Comparison of ENCODE assay signal across 14 mouse cellular contexts in genomic region chr10:94449676-94450075, GRCm38 (mm10).
DNase-seq lines count a peak whose midpoint lies in the region; ATAC-seq and TF ChIP-seq lines count a peak whose summit lies in the region.
"Had no signal": no experiment of that assay in that cellular context is flagged by ENCODE, and none has a peak within 500 bp of the region (broad histone marks: within the 10 kb centered on the region; RNA-seq: fewer than 3 reads in every experiment).

No protein-coding gene starts in this region.

- H3K9me3 ChIP-seq in kidney, embryonic 16.5 days (ENCODE audit: low read length) = no peaks in the 10 kb centered on the region
- H3K9me3 ChIP-seq in forebrain, embryonic 12.5 days = no peaks in the 10 kb centered on the region
- H3K9me3 ChIP-seq: hindbrain, embryonic 12.5 days; midbrain, embryonic 10.5 days had no signal

- H3K27ac ChIP-seq in gastrocnemius, adult 2 months = no peak overlapping the region
- H3K27ac ChIP-seq in kidney, embryonic 16.5 days (ENCODE audit: low read length) = no peak overlapping the region
- no peak overlapping the region for H3K27ac ChIP-seq in forebrain, embryonic 12.5 days
- H3K27ac ChIP-seq: hindbrain, embryonic 12.5 days; midbrain, embryonic 10.5 days had no signal

- no peak overlapping the region for H3K9ac ChIP-seq in kidney, embryonic 16.5 days (replicated peaks; ENCODE audit: low read length)
- H3K9ac ChIP-seq in forebrain, embryonic 12.5 days = no peak overlapping the region
- H3K9ac ChIP-seq: hindbrain, embryonic 12.5 days had no signal

- TF ChIP-seq CTCF in gastrocnemius, adult 2 months (IDR thresholded peaks at IDR 0.05) = no peak

- no peak for DNase-seq in gastrocnemius, adult 2 months
- DNase-seq in gastrocnemius, postnatal 14 days = no peak
- peak; percentile 32 to 36 for DNase-seq in kidney, adult 8-10 months
- peak; percentile 43 for DNase-seq in ovary, adult 18-20 months (ENCODE audit: low spot score)
- no peak for DNase-seq in ovary, postnatal 10 days (ENCODE audit: low spot score)
- DNase-seq: cerebellum, adult 9-11 months; kidney, postnatal 14 days; layer of hippocampus, postnatal 36 days; right cerebral cortex, postnatal 14 days had no signal

- H3K4me1 ChIP-seq in kidney, embryonic 16.5 days (ENCODE audit: insufficient read depth, low read length) = peaks cover 6% of the 10 kb centered on the region
- H3K4me1 ChIP-seq in forebrain, embryonic 12.5 days = no peaks in the 10 kb centered on the region
- H3K4me1 ChIP-seq: hindbrain, embryonic 12.5 days had no signal

- no peak overlapping the region for H3K4me2 ChIP-seq in kidney, embryonic 16.5 days (replicated peaks; ENCODE audit: low read depth, low read length)
- H3K4me2 ChIP-seq in forebrain, embryonic 12.5 days = no peak overlapping the region
- H3K4me2 ChIP-seq: hindbrain, embryonic 12.5 days had no signal

- no peaks in the 10 kb centered on the region for H3K27me3 ChIP-seq in kidney, embryonic 16.5 days (ENCODE audit: insufficient read depth, low read length)
- H3K27me3 ChIP-seq in forebrain, embryonic 12.5 days = no peaks in the 10 kb centered on the region
- H3K27me3 ChIP-seq: hindbrain, embryonic 12.5 days had no signal

- peak overlapping the region; percentile 35; the same call in 1 of the 2 replicates for H3K4me3 ChIP-seq in gastrocnemius, adult 2 months
- no peak overlapping the region for H3K4me3 ChIP-seq in kidney, embryonic 16.5 days (ENCODE audit: low read length)
- H3K4me3 ChIP-seq in forebrain, embryonic 12.5 days (replicated peaks) = no peak overlapping the region
- H3K4me3 ChIP-seq: hindbrain, embryonic 12.5 days; midbrain, embryonic 10.5 days had no signal

- no peaks in the 10 kb centered on the region for H3K36me3 ChIP-seq in kidney, embryonic 16.5 days (ENCODE audit: insufficient read depth, low read length)
- H3K36me3 ChIP-seq in forebrain, embryonic 12.5 days (replicated peaks) = no peaks in the 10 kb centered on the region
- H3K36me3 ChIP-seq: hindbrain, embryonic 12.5 days; midbrain, embryonic 10.5 days had no signal

- ATAC-seq in kidney, embryonic 16.5 days (ENCODE audit: low FRiP score, low TSS enrichment) = no peak
- peak; percentile 93 for ATAC-seq in megakaryocyte-erythroid progenitor cell, adult 5-6 weeks (replicated peaks; ENCODE audit: low FRiP score, low TSS enrichment, poor library complexity, severe bottlenecking)
- ATAC-seq in forebrain, embryonic 12.5 days (ENCODE audit: low FRiP score) = no peak

- 49% methylated on average over 3 of the region's 3 CpGs for WGBS in kidney, embryonic 16.5 days
- WGBS in forebrain, embryonic 12.5 days = 65% methylated on average over 3 of the region's 3 CpGs

- intact Hi-C loops in gastrocnemius, adult 2 months (cut with DNase I) = no loop called here
- intact Hi-C loops in gastrocnemius, postnatal 14 days (cut with DNase I; ENCODE audit: low total_unique reads) = no loop called here

Comparison
In these comparisons a context has a peak if more than half of its experiments do, and no peak if none do; other contexts are left out.
1. DNase-seq: peak in kidney, adult 8-10 months (2 of 2) and ovary, adult 18-20 months (single experiment); none in gastrocnemius, adult 2 months (single experiment), gastrocnemius, postnatal 14 days (single experiment) and ovary, postnatal 10 days (single experiment).